Mouse (Mus musculus): Measurements from ENCODE around the gene Cpxm1. TPM values are rescaled to one million over a fixed set of nuclear protein-coding genes. Genes with fewer than 3 reads are reported as not detected.

Gene Cpxm1
- total RNA-seq, 2 experiments from 2014 or later, result 25.2 to 26.4 TPM

GRCm38 (mm10) chr2:130350376-130350775 lies 47.0 kb downstream of the Cpxm1 start:
- DNase-seq, result no peak
- intact Hi-C loops (cut with DNase I), result no loop called here

GRCm38 (mm10) chr2:130341220-130341580 lies 56.2 kb downstream of the Cpxm1 start:
- DNase-seq, result no peak
- intact Hi-C loops (cut with DNase I), result no loop called here

Other genes with a start within 250 kb of the Cpxm1 start
- gene Snrpb, start 218.2 kb downstream of the Cpxm1 start, total RNA-seq (2021), result 100 to 1,000 TPM; 131 to 148 TPM
- not detected for gene Tmc2, start 202.4 kb downstream of the Cpxm1 start, total RNA-seq (2021)
- 100 to 1,000 TPM; 187 to 188 TPM for gene Nop56, start 123.1 kb downstream of the Cpxm1 start, total RNA-seq (2021)
- 100 to 1,000 TPM; 143 to 150 TPM for gene Idh3b, start 113.0 kb downstream of the Cpxm1 start, total RNA-seq (2021)
- gene Ebf4, start 102.4 kb downstream of the Cpxm1 start, total RNA-seq (2021), result 10 to 100 TPM; 11.7 to 16.5 TPM
- gene Gm28372, start 7.7 kb upstream of the Cpxm1 start, total RNA-seq (2021), result not detected
- not detected for gene 1700020A23Rik, start 7.7 kb upstream of the Cpxm1 start, total RNA-seq (2021)
- gene Tmem239, start 8.9 kb upstream of the Cpxm1 start, total RNA-seq (2021), result not detected
- gene Vps16, start 26.8 kb upstream of the Cpxm1 start, total RNA-seq (2021), result 100 to 1,000 TPM in 1 of 2 experiments, 10 to 100 TPM in 1; 96.4 to 113 TPM
- 10 to 100 TPM; 31.7 to 33.2 TPM for gene Pced1a, start 27.1 kb upstream of the Cpxm1 start, total RNA-seq (2021)
- 100 to 1,000 TPM; 243 to 247 TPM for gene Ptpra, start 52.7 kb upstream of the Cpxm1 start, total RNA-seq (2021)
- 10 to 100 TPM; 56.6 to 60.0 TPM for gene Mrps26, start 166.2 kb upstream of the Cpxm1 start, total RNA-seq (2021)
- 1 to 10 TPM in 1 of 2 experiments, under 1 TPM in 1; 0.88 to 1.0 TPM for gene Oxt, start 178.6 kb upstream of the Cpxm1 start, total RNA-seq (2021)
- gene Avp, start 185.0 kb upstream of the Cpxm1 start, total RNA-seq (2021), result 10 to 100 TPM in 1 of 2 experiments, 1 to 10 TPM in 1; 2.1 to 21.1 TPM
- 1 to 10 TPM; 7.8 to 9.7 TPM for gene Fastkd5, start 232.5 kb upstream of the Cpxm1 start, total RNA-seq (2021)
- gene Ubox5, start 232.5 kb upstream of the Cpxm1 start, total RNA-seq (2021), result 1 to 10 TPM; 8.8 to 9.1 TPM
- 10 to 100 TPM; 29.0 to 34.9 TPM for gene Lzts3, start 245.2 kb upstream of the Cpxm1 start, total RNA-seq (2021)

Measured in left cerebral cortex, postnatal 4 days (tissue).